Mouse (Mus musculus): ENCODE data around the gene Gtf2h4.

GRCm38 (mm10) chr17:35692368-35692767, 18.8 kb upstream of the Gtf2h4 start:
- TF ChIP-seq CTCF (IDR thresholded peaks at IDR 0.05; ENCODE audit: low read depth) (no peak), EP300 (optimal IDR thresholded peaks at IDR 0.05) (no peak)

All from stomach, postnatal 0 days (tissue).